Mouse (Mus musculus): ENCODE data around the gene Tmem116. TPM values are rescaled to one million over a fixed set of nuclear protein-coding genes. Genes with fewer than 3 reads are reported as not detected.

Gene Tmem116
- 5.0 and 5.9 TPM in 2 replicates for polyA plus RNA-seq (2012; rRNA removed; ENCODE audit: low replicate concordance)

DNA sequence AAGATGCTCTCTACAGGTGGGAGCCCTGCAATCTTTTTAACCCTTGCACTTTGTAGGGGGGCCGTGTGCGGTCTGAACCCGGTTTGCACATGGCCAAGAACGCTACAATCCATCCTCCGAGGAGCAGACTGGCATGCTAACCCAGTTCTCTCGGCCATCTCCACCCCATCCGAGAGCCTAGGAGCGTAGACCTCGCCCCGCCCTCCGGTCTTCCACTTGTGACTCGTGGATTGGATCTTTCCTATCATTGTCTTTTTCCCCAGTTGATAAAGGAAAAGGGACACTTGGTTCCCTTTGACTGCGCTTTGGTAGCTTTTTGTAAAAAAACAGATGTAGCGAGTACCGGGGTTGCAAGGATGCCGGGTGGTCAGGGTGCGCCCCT is at the start of gene Tmem116:
Gene Tmem116, plus strand, starts transcription at position 250 of the 382 bp plus-strand sequence.

DNA sequence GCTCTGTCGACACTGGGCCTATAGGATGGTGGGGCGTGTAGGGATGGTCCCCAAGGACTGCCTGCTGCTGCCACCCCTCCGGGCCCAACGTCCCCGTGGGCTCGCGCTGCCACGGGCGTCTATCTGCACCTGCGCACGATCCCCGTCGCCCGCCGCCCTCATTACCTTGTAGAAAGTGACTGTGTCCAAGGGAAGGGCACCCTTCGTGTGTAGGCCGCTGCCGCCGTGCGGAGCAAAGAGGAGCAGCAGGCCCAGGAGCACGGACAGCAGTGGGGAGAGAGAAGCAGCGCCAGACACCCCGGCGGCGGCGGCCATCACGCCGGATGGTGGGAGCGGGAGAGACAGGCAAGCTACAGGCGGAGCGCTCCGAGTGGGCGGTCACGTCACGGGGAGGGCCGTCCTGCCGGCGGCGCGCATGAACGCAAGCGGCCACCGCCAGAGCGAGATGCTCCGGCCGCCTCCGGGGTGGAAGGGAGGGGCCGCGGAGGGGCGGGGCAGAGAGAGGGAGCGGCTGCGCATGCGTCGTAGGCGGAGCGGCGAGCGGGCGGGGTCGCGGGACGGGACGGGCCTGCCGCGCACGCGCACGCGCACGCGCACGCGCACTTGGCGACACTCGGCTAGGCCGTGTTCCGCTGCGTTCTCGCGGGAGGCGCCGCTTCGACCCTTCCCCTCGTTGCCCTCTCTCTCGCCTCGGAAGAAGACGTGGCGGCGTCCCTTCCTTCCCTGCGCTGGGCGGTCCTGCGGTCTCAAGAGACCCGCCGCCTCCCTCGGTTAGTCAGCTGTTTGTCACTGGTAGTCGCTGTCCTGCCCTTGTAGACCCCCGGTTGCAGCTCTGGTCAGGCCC is 555 bp downstream of the Tmem116 start, which contains the start of gene Erp29:
Gene Erp29, minus strand, starts transcription at position 481 of the 844 bp plus-strand sequence.

DNA sequence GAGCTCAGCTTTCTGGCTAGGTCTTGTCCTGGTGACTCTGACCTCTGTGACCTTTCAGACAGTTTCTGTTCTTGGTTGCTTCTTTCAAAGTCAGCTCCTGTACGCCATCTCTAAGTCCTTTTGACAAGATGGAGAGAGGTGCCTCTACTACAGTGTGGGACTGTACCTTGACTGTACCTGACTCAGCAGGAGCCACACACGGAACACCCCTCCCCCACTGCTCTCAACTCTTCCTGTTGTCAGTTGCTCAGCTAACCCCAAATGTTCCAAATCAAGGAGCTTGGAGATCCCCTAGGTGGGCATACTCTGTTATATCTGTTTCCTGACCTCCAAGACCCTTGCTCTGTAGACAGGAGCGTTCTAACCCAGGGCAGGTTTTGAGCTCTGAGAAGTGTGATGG is 51.5 kb downstream of the Tmem116 start, which contains the start of gene Adam1b:
Gene Adam1b, minus strand, starts transcription at position 205 of the 400 bp plus-strand sequence.

DNA sequence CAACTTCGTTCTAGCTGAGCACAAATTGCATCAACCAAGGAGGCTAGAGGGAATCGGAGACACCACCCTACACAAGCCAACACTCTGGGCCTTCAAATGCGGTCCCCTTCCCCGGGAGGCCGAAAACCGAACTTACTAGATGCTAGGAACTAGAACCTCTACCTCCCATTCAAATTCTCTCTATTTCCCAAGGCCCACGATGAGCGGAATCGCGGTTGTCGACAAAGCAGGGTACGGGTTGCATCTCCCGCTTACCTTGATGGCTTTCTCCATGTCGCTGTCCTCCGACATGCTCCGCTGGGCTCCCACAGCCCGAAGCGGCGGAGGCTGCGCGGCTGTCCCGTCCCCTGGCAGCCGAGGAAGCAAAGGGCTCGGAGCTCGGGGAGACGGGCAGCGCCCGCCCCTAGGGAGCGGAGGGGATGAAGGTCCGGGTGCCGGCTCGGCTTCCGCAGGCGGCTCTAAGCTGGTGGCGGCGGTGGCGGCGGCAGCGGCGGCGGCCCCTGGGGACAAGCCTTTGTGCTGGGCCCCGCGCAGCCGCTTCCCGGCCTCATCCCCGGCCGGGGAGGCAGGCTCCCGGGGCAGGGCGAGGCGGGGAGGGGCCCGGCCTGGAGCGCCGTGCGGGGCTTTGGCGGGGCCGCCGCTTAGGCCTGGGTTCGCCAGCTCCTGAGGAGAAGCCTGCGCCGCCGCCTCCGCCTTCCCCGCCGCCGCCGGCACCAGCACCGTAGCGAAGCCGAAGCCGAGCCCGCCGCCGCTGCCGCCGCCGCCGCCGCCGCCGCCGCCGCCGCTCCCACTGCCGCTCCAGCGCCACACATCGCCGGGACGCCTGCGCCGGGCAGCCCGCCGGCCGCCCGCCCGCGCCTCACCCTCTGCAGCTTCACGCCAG is 93.5 kb downstream of the Tmem116 start, which contains the start of the genes Adam1a and Gm42878:
Gene Adam1a, minus strand, starts transcription at position 573 of the 883 bp plus-strand sequence.
Gene Gm42878, minus strand, starts transcription at position 573 of the 883 bp plus-strand sequence.

DNA sequence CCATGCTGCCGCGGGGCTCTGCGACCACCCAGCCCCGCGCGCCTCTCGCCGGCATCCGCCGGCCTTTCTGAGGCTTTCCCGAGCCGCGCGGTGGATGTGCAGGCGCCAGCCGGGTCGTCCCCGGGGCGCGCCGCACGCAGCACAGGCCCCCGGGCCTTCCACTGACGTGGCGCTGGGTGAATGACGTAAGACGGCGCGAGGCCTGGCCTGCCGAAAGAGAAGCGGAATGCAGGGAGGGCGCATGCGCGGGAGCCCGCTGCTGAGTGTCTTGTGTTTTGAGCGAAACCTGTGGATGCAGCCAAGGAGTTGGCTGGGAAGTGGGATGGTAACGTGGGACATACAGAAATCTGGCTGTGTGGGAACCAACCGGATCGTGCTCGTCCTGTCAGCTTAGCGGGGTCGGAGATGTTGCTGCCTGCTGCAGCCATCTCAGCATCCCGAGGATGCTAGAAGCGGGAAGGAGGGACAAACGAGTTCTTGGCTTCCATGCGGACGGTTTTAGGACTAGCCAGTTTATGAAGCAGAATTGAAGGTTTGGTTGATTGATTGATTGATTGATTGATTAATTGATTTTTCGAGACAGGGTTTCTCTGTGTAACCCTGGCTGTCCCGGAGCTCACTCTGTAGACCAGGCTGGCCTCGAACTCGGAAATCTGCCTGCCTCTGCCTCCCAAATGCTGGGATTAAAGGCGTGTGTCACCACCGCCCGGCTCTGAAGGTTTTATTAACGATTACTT is 94.3 kb downstream of the Tmem116 start, which contains the start of gene Mapkapk5:
Gene Mapkapk5, minus strand, starts transcription at position 113 of the 737 bp plus-strand sequence.

Other genes starting within 250 kb of the Tmem116 start
- 255 and 291 TPM in 2 replicates for gene Rpl6, start 247.4 kb upstream of the Tmem116 start, polyA plus RNA-seq (2012; rRNA removed; ENCODE audit: low replicate concordance)
- gene Hectd4, start 231.7 kb upstream of the Tmem116 start, polyA plus RNA-seq (2012; rRNA removed; ENCODE audit: low replicate concordance) = 16.3 and 20.2 TPM in 2 replicates
- gene Trafd1, start 66.3 kb upstream of the Tmem116 start, polyA plus RNA-seq (2012; rRNA removed; ENCODE audit: low replicate concordance) = 86.6 and 112 TPM in 2 replicates
- 8.0 and 14.5 TPM in 2 replicates for gene Naa25, start 54.0 kb upstream of the Tmem116 start, polyA plus RNA-seq (2012; rRNA removed; ENCODE audit: low replicate concordance)
- gene Erp29, start 613 bp downstream of the Tmem116 start, polyA plus RNA-seq (2012; rRNA removed; ENCODE audit: low replicate concordance) = 33.2 and 36.1 TPM in 2 replicates
- gene Adam1b, start 51.5 kb downstream of the Tmem116 start, polyA plus RNA-seq (2012; rRNA removed; ENCODE audit: low replicate concordance) = not detected in 2 replicates
- gene Adam1a, start 93.6 kb downstream of the Tmem116 start, polyA plus RNA-seq (2012; rRNA removed; ENCODE audit: low replicate concordance) = 3.5 and 4.6 TPM in 2 replicates
- gene Gm42878, start 93.6 kb downstream of the Tmem116 start, polyA plus RNA-seq (2012; rRNA removed; ENCODE audit: low replicate concordance) = 0.53 TPM in 1 of 2 replicates, not detected in the other
- gene Mapkapk5, start 94.0 kb downstream of the Tmem116 start, polyA plus RNA-seq (2012; rRNA removed; ENCODE audit: low replicate concordance) = 20.2 and 45.8 TPM in 2 replicates
- gene Aldh2, start 141.9 kb downstream of the Tmem116 start, polyA plus RNA-seq (2012; rRNA removed; ENCODE audit: low replicate concordance) = 766 and 1,278 TPM in 2 replicates
- 12.6 and 41.3 TPM in 2 replicates for gene Acad12, start 167.0 kb downstream of the Tmem116 start, polyA plus RNA-seq (2012; rRNA removed; ENCODE audit: low replicate concordance)
- 11.9 and 15.8 TPM in 2 replicates for gene Acad10, start 208.6 kb downstream of the Tmem116 start, polyA plus RNA-seq (2012; rRNA removed; ENCODE audit: low replicate concordance)
- 21.4 and 27.2 TPM in 2 replicates for gene Brap, start 208.7 kb downstream of the Tmem116 start, polyA plus RNA-seq (2012; rRNA removed; ENCODE audit: low replicate concordance)

Data from mammary gland, adult 2 months (tissue).